Mouse (Mus musculus) gastrocnemius, postnatal 4 days (tissue): ENCODE results near the gene Il2ra. TPM values are rescaled to one million over a fixed set of nuclear protein-coding genes. Genes with fewer than 3 reads are reported as not detected.
"Not testable (repeated sequence)": the region's sequence is repeated elsewhere in the genome, so short reads cannot be mapped to it uniquely, and the experiment has no call there.

Experiments used
- DNase-seq, 2 experiments: peaks; one replicate each; pipeline ENCODE4 v3.0.0; 2021 to 2022; ENCODE audit warnings: low spot score in 2 of 2, mixed read lengths in 2 of 2
- long read RNA-seq, 2 experiments: library from polyadenylated mRNA; stranded (forward); transcript quantifications; one replicate each; pipeline ENCODE4 v2.0.0; 2021
- total RNA-seq, 2 experiments: library from RNA; stranded (reverse); gene quantifications; 2 replicates each; pipeline ENCODE4 v1.2.3; 2021

The Il2ra gene
- total RNA-seq: under 1 TPM; 0.15 to 0.21 TPM
- long read RNA-seq, experiment 1: 0 reads
- long read RNA-seq, experiment 2: 0 reads

DNA sequence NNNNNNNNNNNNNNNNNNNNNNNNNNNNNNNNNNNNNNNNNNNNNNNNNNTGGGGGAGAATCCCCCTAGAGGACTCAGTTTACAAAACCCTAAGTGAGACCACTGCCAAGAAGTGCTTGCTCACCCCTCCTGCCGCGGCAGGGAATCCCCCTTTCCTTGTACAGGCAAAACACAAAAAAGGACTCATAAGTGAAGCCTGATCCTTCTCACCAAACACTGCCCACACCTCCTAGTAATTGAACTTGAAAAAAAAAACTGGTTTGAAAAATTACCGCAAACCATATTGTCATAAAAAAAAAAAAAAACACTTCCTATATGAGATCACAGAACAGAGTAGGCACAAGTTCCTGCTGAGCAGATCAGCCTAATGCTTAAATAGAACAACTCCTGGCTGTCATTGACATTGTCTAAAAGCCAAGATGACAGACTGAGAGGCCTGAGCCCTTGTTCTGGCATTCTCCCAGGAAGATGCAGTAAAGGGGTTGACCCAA lies at the start of gene Il2ra:
Gene Il2ra, plus strand, starts transcription at position 357 of the 491 bp plus-strand sequence.
- no peak for DNase-seq

DNA sequence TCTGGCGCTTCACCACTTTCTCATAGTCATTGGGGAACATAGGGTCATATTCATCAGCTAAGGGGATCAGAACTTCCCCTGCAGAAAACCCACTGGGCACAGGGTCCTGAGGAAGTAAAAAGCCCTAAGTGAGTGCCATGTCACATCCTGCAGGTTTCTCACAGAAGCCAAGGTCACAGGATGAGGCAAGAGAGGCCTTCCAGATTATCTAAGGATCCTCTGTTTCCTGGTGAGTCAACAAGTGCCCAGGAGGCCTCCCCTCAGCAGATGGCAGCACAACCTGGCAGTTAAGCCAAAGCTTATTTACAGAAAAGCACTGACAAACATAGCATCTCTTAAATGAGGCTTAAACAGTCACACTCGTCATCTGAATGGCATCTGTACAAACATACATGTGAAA lies 45.9 kb upstream of the Il2ra start:
- no peak for DNase-seq

DNA sequence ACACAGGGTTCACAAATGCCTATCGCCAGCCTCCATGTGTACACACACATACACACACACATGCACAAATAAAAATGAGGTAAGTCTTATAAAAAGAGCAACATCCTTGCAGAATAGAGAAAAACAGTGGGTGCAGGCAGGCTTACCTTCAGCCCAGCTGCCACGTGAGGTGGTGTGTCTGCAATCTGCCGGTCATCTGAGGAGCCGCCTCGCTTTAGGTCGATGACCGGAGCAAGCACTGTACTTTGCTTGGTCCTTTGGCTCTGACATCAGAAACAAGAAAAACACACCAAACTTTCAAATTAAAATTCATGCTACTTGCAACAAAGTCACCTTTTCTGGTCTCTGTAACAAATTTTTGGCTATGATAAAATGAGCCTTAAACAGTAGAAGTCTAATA lies 44.7 kb upstream of the Il2ra start:
- DNase-seq: no peak

DNA sequence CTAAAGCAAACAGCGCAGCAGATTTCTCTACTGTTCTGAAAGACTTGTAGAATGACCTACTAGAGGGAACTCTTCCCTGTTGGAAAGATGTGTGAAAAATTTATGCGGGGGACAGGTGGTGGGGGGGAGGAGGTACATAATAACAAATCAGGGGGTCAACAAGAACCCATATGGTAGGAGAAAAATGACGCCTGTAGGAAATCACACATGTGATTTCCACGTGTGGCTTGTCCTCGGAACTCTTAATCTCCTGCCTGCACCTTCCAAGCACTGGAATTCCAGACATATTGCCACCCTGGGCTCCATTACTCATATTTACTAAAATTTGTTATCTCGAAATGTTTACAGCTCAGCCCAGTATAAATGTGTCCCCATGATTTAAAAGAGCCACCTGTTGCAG lies 40.8 kb upstream of the Il2ra start:
- DNase-seq: no peak

DNA sequence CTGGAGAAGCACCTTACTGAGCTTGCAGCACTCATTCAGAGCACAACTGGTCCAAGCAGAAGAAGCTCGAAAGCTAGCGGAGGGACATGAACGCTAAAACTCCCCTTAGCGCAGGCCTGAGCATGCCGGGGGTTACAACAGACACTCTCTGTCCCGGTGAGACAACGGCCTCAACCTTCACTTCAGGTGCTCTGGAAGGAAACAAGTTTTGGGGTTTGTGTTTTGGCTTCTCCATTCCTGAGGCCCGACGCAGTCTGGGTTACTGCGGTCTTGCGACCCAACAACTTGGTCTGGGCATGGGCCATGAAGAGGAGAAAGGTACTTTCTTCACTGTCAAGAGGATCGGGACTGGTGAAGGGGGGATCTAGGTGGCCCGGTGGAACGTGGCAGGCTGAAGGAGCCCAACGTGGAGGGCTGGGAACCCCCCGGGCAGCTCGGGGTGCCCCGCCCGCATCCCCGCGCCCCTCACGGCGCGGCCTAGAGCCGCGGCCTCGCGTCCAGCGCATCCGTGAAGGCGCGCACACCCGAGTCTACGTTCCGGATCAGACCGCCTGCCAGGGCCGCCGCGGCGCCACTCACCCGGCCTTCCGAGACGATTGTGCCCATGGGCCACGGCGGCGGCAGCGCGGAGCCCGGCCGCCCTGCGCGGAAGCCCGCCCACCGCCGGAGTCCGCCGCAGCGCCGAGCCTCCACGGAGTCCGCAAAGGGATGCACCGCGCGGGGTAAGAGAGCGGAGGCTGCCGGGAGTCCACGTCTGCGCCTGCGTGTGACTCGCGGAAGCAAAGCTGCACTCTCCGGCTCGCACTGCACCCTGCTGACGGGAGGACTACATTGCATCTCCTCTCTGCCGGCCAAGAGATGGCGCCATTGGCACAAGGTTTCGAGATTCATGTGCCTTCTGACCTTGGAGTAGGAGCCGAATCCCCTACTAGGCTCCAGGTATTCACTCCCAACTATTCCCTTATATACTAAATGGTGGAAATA lies 39.8 kb upstream of the Il2ra start:
- DNase-seq: peak; percentile 84 to 93

DNA sequence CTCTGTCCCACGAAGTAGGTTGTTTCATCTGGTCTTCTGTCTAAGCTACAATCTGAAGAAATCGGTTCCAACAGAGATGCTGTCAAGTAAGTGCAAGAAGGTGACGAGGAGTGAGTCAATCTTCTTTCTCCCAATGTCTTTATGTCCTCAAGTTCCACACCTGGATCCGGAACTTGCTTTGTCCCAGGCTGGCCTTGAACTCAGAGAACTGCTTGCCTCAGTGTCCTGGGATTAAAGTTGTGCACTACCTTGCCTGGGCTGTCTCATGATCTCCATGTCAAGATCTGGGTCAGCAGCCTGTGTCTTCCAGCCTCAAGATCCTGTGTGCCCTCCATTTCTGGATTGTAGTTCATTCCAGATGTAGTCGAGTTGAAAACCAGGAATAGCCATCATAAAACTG lies 38.6 kb upstream of the Il2ra start, which contains the start of gene Rbm17:
Gene Rbm17, minus strand, starts transcription at position 101 of the 400 bp plus-strand sequence.
- no peak for DNase-seq

DNA sequence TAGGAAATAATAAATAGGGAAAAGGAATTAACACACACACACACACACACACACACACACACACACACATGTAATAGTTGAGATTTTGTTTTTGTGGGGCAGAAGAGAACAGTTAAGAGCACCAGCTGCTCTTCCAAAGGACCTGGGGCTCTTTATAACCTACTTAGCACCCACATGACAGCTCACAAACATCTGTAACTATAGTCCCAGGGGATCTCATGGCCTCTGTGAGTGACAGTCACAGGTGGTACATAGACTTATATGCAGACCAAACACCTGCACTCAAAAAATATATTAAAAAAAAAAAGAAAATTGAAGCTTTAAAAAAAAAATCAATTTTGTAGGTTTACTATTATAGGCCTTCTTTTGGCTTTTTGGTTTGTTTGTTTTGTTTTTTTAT lies 37.7 kb upstream of the Il2ra start:
- no peak for DNase-seq

DNA sequence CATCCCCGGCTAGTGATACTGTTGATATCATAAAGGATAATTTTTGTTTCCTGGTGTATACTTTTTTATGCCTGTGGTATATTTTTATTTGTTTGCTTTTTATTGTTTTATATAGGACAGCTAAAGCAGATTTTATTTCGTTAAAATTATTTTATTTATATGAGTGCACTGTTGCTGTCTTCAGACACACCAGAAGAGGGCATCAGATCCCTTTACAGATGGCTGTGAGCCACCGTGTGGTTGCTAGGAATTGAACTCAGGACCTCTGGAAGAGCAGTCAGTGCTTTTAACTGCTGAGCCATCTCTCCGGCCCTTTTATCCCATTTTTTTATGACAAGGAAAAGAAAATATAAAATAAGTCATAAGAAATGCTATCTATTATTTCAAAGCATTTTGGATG lies 35.9 kb upstream of the Il2ra start:
- not testable (repeated sequence) for DNase-seq

DNA sequence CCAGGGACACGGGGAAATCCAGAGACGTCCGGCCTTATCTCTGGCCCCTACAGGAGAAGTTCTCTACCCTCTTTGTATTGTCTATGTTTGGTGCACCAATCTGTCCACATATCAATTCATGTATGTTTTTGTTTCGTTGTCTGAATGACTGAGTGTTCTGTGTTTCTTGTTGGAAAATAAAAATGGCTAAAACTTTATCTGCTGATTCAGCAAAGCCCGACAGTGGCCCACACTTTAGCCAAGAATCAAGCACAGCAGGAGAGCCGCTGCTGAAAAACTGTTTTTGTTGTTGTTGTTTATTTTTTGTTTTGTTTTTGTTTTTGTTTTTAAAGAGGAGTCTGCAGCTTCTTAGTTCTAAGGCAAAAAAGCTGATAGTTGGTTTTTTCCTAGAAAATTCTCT lies 29.7 kb upstream of the Il2ra start:
- not testable (repeated sequence) for DNase-seq

DNA sequence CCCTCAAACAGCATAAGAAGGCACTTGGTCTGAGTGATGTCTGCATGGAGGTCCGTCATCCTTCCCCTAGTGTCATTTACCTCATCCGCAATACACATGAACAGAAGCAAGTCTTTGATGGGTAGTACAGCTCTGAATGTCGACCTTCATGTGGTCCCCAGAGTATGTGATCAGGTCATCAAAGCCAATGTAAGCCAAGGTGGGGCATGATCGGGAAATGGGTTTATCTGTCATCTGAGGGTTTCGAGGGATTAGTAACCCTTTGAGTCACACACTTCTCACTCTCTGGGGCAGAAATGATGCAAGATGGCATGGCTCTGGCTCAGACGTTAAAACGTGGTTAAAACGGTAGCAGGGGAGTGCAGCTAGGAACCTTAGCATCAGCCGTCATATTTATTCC lies 25.8 kb upstream of the Il2ra start:
- DNase-seq: no peak

DNA sequence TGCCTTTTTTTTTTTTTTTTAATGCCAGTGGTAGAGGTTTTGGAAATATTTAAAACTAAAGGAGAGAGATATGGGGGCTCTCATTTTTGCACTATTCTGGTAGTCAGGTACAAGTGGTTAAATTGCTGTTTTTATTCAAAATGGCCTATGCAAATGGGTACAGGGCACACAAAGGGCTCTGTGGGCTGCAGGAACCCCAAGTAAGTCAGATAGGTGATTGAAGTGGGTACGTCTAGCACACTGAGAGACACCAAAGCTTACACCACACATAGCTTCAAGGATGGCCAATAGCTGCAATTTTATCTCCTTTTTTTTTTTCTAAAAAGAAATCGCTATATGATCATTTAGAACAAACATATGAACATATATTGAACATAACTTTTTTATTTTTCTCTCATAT lies 23.0 kb upstream of the Il2ra start:
- DNase-seq: no peak

DNA sequence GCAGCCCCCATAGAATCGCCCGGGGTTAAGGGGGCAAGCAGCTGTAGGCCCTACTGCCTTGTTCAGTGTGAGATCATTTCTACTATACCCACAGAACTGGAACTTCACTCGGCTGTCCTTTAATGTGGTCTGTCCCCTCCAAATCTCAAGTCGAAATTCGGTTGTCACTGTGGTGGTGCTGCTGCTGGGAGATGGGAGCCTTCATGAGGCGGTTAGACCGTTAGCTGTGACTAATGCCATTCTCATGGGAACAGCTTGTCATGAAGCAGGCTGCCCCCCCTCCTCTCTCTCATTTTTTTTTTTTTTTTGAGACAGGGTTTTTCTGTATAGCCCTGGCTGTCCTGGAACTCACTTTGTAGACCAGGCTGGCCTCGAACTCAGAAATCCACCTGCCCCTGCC lies 19.4 kb upstream of the Il2ra start:
- DNase-seq: no peak

DNA sequence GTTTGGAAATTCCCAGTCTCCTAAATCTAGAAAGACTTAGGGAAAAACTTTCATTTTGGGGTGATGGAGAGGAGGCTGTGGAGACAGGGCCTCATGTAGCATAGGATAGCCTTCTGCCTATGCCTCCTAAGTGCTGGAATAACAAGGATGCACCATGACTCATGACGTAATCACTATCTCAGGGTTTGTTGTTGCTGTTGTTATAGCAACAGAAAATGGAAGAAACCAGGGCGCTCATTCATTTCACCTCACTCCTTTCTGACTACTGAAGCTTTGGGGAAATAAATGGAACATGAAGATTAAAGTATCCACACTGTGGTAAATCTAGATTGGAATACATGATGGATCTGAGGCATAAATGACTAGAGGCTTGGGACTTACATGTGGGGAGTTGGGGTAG lies 18.9 kb upstream of the Il2ra start:
- no peak for DNase-seq

DNA sequence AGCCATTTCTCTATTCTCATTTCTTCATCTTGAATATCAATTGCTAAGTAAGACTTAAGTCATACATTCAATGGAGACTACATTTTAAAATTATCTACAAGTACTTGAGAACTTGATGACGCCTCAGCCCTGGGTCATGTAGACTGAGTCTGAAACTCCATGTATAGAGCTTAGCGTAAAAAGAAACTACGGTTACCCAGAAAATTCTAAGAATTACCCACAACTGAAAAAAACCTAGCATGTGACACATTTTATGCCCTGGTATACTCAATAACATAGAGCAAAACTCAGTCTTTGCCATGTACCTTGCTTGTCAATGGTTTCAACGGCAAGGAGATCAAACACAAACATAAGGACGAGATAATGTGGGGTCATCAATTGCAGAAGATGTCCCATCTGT lies 16.7 kb upstream of the Il2ra start, which contains the start of gene Gm17490:
Gene Gm17490, minus strand, starts transcription at position 375 of the 400 bp plus-strand sequence.
- no peak for DNase-seq

DNA sequence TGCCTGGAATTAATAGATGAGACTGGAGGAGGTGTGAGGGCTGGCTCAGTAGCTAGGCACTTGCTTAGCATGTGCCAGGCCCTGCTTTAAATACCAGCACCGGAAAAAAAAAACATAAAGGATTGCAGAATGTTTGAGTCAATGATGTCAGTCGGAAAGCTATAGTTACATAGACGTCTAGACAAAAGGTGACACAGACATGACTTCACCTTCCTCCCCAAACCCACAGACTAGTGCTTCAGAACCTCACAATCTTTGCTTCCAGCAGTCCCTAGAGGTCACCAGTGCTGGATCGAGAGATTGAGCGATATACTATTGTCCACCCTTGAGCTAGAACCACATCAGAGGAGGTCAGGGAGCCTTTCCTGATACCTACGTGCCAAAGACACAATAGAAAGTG lies 7.6 kb upstream of the Il2ra start:
- no peak for DNase-seq

DNA sequence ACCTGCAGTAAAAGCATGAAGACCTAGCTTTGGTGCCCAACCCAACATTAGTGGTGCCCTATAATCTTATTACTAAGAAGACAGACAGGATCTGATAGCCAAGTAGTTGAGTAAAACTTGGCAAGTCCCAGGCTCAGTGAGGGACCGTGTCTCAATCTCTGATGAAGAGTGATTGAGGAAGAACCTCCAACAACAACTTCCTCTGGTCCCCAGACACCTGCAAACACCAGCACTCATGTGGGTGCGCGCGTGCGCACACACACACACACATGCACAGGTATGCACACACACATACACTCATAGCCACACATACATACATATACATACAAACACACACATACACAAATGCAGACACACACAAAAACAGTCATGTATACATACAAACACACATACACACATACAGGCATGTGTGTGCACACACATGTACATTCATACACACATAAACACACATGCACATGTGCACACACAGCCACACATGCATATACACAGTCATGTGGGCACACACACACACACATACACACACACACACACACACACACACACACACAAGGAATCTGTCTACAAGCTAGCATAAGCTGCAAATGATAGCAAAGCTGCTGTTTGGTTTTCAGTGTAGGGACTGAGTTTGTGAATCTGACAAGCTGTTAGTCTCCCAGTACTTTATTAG lies 7.0 kb upstream of the Il2ra start:
- DNase-seq: no peak

DNA sequence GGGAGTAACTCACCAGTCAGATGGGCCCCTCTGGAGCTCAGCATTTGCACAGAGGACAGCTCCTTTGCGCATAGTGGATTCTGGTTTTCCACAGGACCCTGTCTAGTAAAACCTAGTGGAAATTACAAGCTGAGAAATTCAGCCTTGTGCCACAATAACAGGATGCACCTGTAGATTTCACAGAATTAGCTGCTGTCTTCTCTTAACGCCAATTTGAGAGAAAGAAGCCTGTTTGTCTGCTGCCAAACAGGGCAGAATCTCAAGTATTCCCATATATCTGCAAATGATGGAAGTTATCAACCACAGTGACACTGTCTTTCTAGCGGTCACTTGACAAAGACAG lies 6.5 kb upstream of the Il2ra start:
- DNase-seq: no peak

DNA sequence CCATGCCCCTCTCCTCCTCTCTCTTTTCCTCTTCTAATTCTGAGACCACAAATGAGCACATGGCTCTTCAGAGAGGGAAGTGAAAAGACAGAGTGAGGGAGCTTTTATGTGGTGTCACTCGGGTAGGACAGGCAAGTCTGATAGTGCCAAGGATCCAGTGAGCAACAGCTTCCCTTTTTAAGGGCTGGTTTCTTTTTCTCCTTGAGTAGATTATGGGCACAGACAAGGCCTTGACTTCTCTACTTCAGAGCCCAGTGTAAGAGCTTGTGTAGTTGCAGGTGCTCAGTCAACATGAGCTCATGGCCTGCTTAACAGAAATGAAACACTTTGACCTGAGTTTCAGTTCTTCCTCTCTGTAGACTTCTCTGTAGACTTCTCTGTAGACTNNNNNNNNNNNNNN lies 5.5 kb upstream of the Il2ra start:
- DNase-seq: no peak

DNA sequence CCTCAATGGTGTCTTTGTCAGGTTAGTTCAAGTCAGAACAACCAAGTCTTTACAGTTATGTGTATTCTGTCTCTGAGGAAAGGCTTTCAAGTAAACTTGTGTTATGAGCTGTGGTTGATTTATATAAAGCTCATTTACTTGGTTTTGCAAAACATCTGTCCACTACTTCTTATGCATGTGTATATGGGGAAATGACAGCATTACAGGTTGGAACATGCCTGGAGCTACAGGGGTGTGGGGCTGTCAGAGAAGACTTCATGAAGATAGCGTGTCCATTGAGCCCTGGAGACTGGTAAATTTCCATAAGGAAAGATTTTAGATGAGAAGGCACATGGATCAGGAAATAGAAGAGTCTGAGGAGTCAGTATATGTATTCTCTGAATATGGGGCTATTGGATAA lies 1.4 kb downstream of the Il2ra start:
- no peak for DNase-seq

DNA sequence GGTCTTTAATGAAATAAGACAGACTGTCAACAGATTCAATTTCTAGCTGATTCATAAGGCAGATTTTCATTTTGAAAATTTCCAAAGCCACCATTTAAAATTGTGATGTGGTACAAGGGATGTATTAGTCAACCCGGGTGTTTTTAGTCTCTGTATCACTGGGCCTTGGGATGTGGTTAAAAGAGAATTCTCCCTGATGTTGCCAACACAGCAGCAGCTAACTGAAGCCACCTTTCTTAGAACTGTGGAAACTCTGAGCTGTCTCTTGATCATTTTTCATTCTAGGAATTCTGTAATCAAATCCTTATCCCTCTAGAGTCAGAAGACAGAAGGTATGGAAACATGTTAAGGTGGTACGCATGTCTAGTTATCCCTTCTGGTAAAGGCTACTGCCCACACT lies 2.7 kb downstream of the Il2ra start:
- DNase-seq: no peak

DNA sequence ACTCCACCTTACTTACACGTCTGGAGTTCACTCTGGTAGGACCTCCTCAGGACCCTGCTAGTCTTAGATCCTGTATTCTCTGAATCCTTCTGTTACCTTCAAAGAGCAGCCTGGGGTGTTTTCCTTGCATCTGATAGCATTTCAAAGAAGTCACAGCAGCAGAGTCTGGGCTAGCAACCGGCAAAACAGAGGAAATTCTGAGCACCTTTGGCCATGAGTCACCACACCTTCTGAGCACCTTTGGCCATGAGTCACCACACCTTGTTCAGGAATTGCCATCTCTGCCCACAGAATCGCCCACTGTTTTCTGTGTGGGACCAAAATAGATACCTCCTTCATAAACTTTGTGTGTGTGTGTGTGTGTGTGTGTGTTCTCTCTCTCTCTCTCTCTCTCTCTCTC lies 8.9 kb downstream of the Il2ra start:
- no peak for DNase-seq

DNA sequence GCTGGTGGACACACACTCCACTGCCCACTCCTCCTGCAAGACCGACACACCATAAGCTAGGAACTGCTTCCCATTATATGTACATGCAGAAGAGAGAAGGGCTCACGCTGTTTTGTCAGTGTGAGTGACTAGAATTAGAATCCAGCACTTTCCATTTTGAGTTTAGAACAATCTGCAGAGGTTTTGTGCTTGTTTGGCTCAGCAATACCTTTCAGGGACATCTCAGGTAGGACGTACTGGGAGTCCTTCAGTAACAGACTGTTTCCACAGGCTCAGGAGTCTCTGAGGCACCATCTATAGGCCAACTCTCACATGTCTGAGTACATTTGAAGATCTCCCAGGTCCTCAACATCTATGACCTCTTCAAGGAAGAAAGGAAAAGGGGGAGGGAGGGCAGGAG lies 9.6 kb downstream of the Il2ra start:
- DNase-seq: no peak
